Mouse (Mus musculus) ovary, adult 18-20 months (tissue): ENCODE measurements around the gene Dagla.

Experiments
- DNase-seq: peaks from one replicate; pipeline ENCODE4 v3.0.0; 2022; ENCODE audit warnings: low spot score, mixed read lengths

Dagla gene

DNA sequence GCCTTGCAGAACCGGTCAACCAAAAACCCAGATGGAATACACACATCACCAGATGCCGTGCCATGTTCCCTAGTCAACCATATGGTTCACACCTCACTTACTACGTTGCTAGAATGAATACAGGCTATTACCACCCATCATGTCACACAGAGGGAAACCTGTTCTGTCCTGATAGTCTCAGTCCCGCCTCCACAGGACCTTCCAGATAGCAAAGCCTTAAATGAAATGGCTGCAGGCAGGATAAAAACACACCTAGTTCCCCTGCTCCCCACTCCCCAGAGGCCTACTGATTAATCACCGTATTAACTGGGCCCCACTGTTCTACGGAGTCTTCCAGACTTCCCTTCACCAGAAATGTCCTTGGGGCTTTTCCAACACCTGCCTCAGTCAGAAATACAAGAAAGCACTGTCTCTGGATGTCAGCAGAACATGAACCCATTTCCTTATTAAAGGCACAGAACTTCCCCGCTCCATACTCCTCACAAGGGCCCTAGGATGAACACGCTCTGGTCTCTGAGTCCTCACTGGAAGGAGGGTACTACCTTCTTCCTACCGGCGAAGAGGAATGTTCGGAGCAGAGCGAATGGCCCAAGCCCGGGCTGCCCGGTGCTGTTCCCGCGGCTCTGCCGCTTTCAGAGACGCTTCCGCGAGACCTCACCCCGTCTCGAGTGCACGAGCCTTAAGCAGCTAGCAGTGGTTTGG lies 101.4 kb downstream of the Dagla start:
- no peak for DNase-seq

DNA sequence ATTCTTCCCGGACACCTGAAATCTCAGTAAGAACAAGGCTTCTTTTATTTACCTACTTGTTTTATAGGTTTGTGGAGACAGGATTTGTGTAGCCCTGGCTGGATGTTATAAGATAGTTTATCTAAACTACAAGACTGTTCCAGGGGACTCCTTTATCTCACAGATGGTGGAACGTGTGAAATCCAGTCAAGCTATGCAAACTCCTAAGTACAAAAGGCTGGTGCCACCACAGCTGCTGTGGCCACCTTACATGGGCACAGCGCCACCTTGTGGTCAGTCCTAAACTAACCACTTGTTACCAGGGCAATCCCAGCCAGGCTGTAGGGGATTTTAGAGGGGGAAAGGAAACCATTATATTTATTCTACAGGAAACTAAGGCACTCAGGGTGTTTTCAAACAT lies 106.0 kb downstream of the Dagla start:
- DNase-seq = peak; percentile 51

DNA sequence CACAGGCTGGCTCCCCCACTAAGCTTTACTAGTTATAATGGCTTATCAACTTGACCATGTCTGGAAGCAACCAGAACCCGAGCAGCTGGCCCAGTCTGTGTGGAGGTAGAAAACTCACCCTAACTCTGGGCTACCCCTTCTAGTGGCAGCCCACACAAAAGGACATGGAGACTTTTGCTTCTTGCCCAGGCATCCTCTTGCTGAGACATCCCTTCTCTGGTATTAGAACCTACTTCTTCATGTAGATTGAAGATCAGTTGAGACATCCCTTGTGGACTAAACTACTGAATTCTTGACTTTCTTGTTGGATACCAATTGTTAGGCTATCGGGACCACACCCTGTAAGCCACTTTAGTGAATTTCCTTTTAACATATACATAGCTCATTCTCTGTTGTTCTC lies 106.4 kb downstream of the Dagla start:
- DNase-seq = no peak

DNA sequence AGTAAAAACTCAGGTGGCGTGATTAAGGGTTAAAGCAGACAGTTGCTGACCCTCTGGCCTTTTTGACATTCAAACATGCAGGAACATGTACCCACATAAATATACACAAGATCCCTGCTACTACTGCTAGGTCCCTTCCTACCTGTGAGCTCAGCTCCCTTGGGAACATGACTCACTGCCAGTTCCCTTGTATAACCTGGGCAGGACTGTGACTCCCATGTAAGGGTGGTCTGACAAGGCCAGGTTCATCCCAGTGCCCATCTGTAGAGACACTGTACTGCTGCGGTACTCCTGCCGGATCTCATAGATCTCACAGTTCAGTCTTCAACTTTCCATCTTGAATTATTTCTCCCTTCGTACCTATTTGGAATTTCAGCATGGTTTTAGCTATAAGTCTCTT lies 107.5 kb downstream of the Dagla start:
- no peak for DNase-seq
